Mouse (Mus musculus): Measurements from ENCODE around the gene Olfr1445. TPM values are rescaled to one million over a fixed set of nuclear protein-coding genes. Genes with fewer than 3 reads are reported as not detected.

The Olfr1445 gene
- polyA plus RNA-seq (2014; fragmentation: Illumina TruSeq; extraction: RNeasy Lipid Tissue Mini Kit (QIAGEN cat#74804); ENCODE audit: low read depth, low replicate concordance), result not detected

GRCm38 (mm10) chr19:12883555-12883954 lies at the start of gene Olfr1445:
Gene Olfr1445, plus strand, starts transcription at chr19:12883855.

GRCm38 (mm10) chr19:12846382-12846781 lies 37.3 kb upstream of the Olfr1445 start, which contains the start of gene Gm5244:
Gene Gm5244, plus strand, starts transcription at chr19:12846682.

GRCm38 (mm10) chr19:12856983-12857382 lies 26.7 kb upstream of the Olfr1445 start, which contains the start of gene Olfr1444:
Gene Olfr1444, plus strand, starts transcription at chr19:12857283.

GRCm38 (mm10) chr19:12893424-12893823 lies 9.8 kb downstream of the Olfr1445 start, which contains the start of gene Olfr1446:
Gene Olfr1446, minus strand, starts transcription at chr19:12893524.

GRCm38 (mm10) chr19:12903643-12904042 lies 20.0 kb downstream of the Olfr1445 start, which contains the start of gene Olfr1447:
Gene Olfr1447, minus strand, starts transcription at chr19:12903743.

GRCm38 (mm10) chr19:12924319-12924718 lies 40.7 kb downstream of the Olfr1445 start, which contains the start of gene Olfr1448:
Gene Olfr1448, minus strand, starts transcription at chr19:12924419.

GRCm38 (mm10) chr19:12930540-12930939 lies 46.9 kb downstream of the Olfr1445 start, which contains the start of gene Olfr1449:
Gene Olfr1449, plus strand, starts transcription at chr19:12930840.

Other genes starting within 250 kb of the Olfr1445 start
- gene Olfr1442, start 213.4 kb upstream of the Olfr1445 start, polyA plus RNA-seq (2014; fragmentation: Illumina TruSeq; extraction: RNeasy Lipid Tissue Mini Kit (QIAGEN cat#74804); ENCODE audit: low read depth, low replicate concordance), result not detected
- gene Olfr1443, start 205.7 kb upstream of the Olfr1445 start, polyA plus RNA-seq (2014; fragmentation: Illumina TruSeq; extraction: RNeasy Lipid Tissue Mini Kit (QIAGEN cat#74804); ENCODE audit: low read depth, low replicate concordance), result not detected
- gene Keg1, start 188.1 kb upstream of the Olfr1445 start, polyA plus RNA-seq (2014; fragmentation: Illumina TruSeq; extraction: RNeasy Lipid Tissue Mini Kit (QIAGEN cat#74804); ENCODE audit: low read depth, low replicate concordance), result not detected
- 3.9 TPM for gene Cntf, start 118.2 kb upstream of the Olfr1445 start, polyA plus RNA-seq (2014; fragmentation: Illumina TruSeq; extraction: RNeasy Lipid Tissue Mini Kit (QIAGEN cat#74804); ENCODE audit: low read depth, low replicate concordance)
- 60.2 TPM for gene Zfp91, start 87.7 kb upstream of the Olfr1445 start, polyA plus RNA-seq (2014; fragmentation: Illumina TruSeq; extraction: RNeasy Lipid Tissue Mini Kit (QIAGEN cat#74804); ENCODE audit: low read depth, low replicate concordance)
- 0.81 TPM for gene Lpxn, start 87.7 kb upstream of the Olfr1445 start, polyA plus RNA-seq (2014; fragmentation: Illumina TruSeq; extraction: RNeasy Lipid Tissue Mini Kit (QIAGEN cat#74804); ENCODE audit: low read depth, low replicate concordance)
- not detected for gene Gm5244, start 37.2 kb upstream of the Olfr1445 start, polyA plus RNA-seq (2014; fragmentation: Illumina TruSeq; extraction: RNeasy Lipid Tissue Mini Kit (QIAGEN cat#74804); ENCODE audit: low read depth, low replicate concordance)
- gene Olfr1444, start 26.6 kb upstream of the Olfr1445 start, polyA plus RNA-seq (2014; fragmentation: Illumina TruSeq; extraction: RNeasy Lipid Tissue Mini Kit (QIAGEN cat#74804); ENCODE audit: low read depth, low replicate concordance), result not detected
- not detected for gene Olfr1446, start 9.7 kb downstream of the Olfr1445 start, polyA plus RNA-seq (2014; fragmentation: Illumina TruSeq; extraction: RNeasy Lipid Tissue Mini Kit (QIAGEN cat#74804); ENCODE audit: low read depth, low replicate concordance)
- gene Olfr1447, start 19.9 kb downstream of the Olfr1445 start, polyA plus RNA-seq (2014; fragmentation: Illumina TruSeq; extraction: RNeasy Lipid Tissue Mini Kit (QIAGEN cat#74804); ENCODE audit: low read depth, low replicate concordance), result not detected
- not detected for gene Olfr1448, start 40.6 kb downstream of the Olfr1445 start, polyA plus RNA-seq (2014; fragmentation: Illumina TruSeq; extraction: RNeasy Lipid Tissue Mini Kit (QIAGEN cat#74804); ENCODE audit: low read depth, low replicate concordance)
- not detected for gene Olfr1449, start 47.0 kb downstream of the Olfr1445 start, polyA plus RNA-seq (2014; fragmentation: Illumina TruSeq; extraction: RNeasy Lipid Tissue Mini Kit (QIAGEN cat#74804); ENCODE audit: low read depth, low replicate concordance)
- gene Olfr1450, start 66.4 kb downstream of the Olfr1445 start, polyA plus RNA-seq (2014; fragmentation: Illumina TruSeq; extraction: RNeasy Lipid Tissue Mini Kit (QIAGEN cat#74804); ENCODE audit: low read depth, low replicate concordance), result not detected
- not detected for gene Olfr1451, start 111.2 kb downstream of the Olfr1445 start, polyA plus RNA-seq (2014; fragmentation: Illumina TruSeq; extraction: RNeasy Lipid Tissue Mini Kit (QIAGEN cat#74804); ENCODE audit: low read depth, low replicate concordance)
- not detected for gene Olfr1453, start 144.5 kb downstream of the Olfr1445 start, polyA plus RNA-seq (2014; fragmentation: Illumina TruSeq; extraction: RNeasy Lipid Tissue Mini Kit (QIAGEN cat#74804); ENCODE audit: low read depth, low replicate concordance)
- gene Olfr1454, start 176.8 kb downstream of the Olfr1445 start, polyA plus RNA-seq (2014; fragmentation: Illumina TruSeq; extraction: RNeasy Lipid Tissue Mini Kit (QIAGEN cat#74804); ENCODE audit: low read depth, low replicate concordance), result not detected
- gene Olfr1457, start 214.0 kb downstream of the Olfr1445 start, polyA plus RNA-seq (2014; fragmentation: Illumina TruSeq; extraction: RNeasy Lipid Tissue Mini Kit (QIAGEN cat#74804); ENCODE audit: low read depth, low replicate concordance), result not detected
- gene Olfr1458, start 222.9 kb downstream of the Olfr1445 start, polyA plus RNA-seq (2014; fragmentation: Illumina TruSeq; extraction: RNeasy Lipid Tissue Mini Kit (QIAGEN cat#74804); ENCODE audit: low read depth, low replicate concordance), result not detected

Data from heart, adult 10 weeks (tissue).